Comparison of ENCODE assay signal across 11 mouse cellular contexts in genomic region chr6:136096269-136096668, GRCm38 (mm10).
DNase-seq lines count a peak whose midpoint lies in the region; ATAC-seq lines count a peak whose summit lies in the region.
"Had no signal": no experiment of that assay in that cellular context is flagged by ENCODE, and none has a peak within 500 bp of the region (broad histone marks: within the 10 kb centered on the region; RNA-seq: fewer than 3 reads in every experiment).

No protein-coding gene starts in this region.

- no peak overlapping the region for H3K9ac ChIP-seq in kidney, embryonic 15.5 days
- H3K9ac ChIP-seq: liver, embryonic 13.5 days had no signal

- peak; percentile 12 to 21 for DNase-seq in adrenal gland, postnatal 36 days
- no peak for DNase-seq in adrenal gland, adult 18-20 months (ENCODE audit: low spot score in 2 of 2)
- DNase-seq in kidney, postnatal 10 days, result peak; percentile 14
- peak; percentile 21 for DNase-seq in thymus, postnatal 4 days
- DNase-seq in thymus, adult 18-20 months, result no peak
- DNase-seq in right cerebral cortex, adult 2 months (ENCODE audit: low spot score in 2 of 2), result no peak
- no peak for DNase-seq in layer of hippocampus, adult 9-10 months (ENCODE audit: low spot score)
- DNase-seq: B cell, adult 2 months; heart, postnatal 14 days; liver, embryonic 13.5 days had no signal

- H3K27ac ChIP-seq in kidney, embryonic 15.5 days, result no peak overlapping the region
- H3K27ac ChIP-seq: liver, embryonic 13.5 days had no signal

- WGBS in kidney, embryonic 15.5 days, result 22% methylated on average over 1 of the region's 1 CpGs

- peaks cover 7% of the 10 kb centered on the region for H3K4me1 ChIP-seq in kidney, embryonic 15.5 days
- H3K4me1 ChIP-seq: liver, embryonic 13.5 days had no signal

- no peak overlapping the region for H3K4me2 ChIP-seq in kidney, embryonic 15.5 days
- H3K4me2 ChIP-seq: liver, embryonic 13.5 days had no signal

- no peak overlapping the region for H3K4me3 ChIP-seq in kidney, embryonic 15.5 days (replicated peaks)
- H3K4me3 ChIP-seq: liver, embryonic 13.5 days had no signal

- no peak for ATAC-seq in kidney, embryonic 15.5 days (replicated peaks; ENCODE audit: low FRiP score)

- no peaks in the 10 kb centered on the region for H3K9me3 ChIP-seq in kidney, embryonic 15.5 days (replicated peaks)
- H3K9me3 ChIP-seq: liver, embryonic 13.5 days had no signal

- no peaks in the 10 kb centered on the region for H3K27me3 ChIP-seq in kidney, embryonic 15.5 days
- H3K27me3 ChIP-seq: liver, embryonic 13.5 days had no signal

- H3K36me3 ChIP-seq in kidney, embryonic 15.5 days, result no peaks in the 10 kb centered on the region
- H3K36me3 ChIP-seq: liver, embryonic 13.5 days had no signal

Comparison
In these comparisons a context has a peak if more than half of its experiments do, and no peak if none do; other contexts are left out.
1. DNase-seq: peak in adrenal gland, postnatal 36 days (2 of 2), kidney, postnatal 10 days (single experiment) and thymus, postnatal 4 days (single experiment); none in adrenal gland, adult 18-20 months (0 of 2), thymus, adult 18-20 months (0 of 2), right cerebral cortex, adult 2 months (0 of 2) and layer of hippocampus, adult 9-10 months (single experiment).